Mouse (Mus musculus) lung, embryonic 14.5 days (tissue): Measurements from ENCODE around the gene Ddx39. TPM values are rescaled to one million over a fixed set of nuclear protein-coding genes. Genes with fewer than 3 reads are reported as not detected.

Experiments
- ATAC-seq: fragments of 200-750 bp; cut with Nextera tagmentation; 2 replicates; pipeline ENCODE4 v1.8.0; 2017; ENCODE audit warnings: mild to moderate bottlenecking, moderate TSS enrichment, moderate library complexity; ENCODE audit not compliant: insufficient read depth
- DNase-seq: peaks from one replicate; pipeline ENCODE4 v3.0.0-alpha.2; 2015
- H3K27ac ChIP-seq: fragments of 300-500 bp; sonication (generic); 2 replicates; pipeline ENCODE4 v1.5.1; 2014; ENCODE audit warnings: low read depth, mild to moderate bottlenecking, moderate library complexity
- H3K27me3 ChIP-seq: fragments of 300-500 bp; sonication (generic); 2 replicates; pipeline ENCODE4 v1.6.1; 2014; ENCODE audit warnings: low read length, control low read depth; ENCODE audit not compliant: insufficient read depth
- H3K36me3 ChIP-seq: fragments of 300-500 bp; sonication (generic); 2 replicates; pipeline ENCODE4 v1.6.1; 2014; ENCODE audit warnings: control low read depth; ENCODE audit not compliant: insufficient read depth
- H3K4me1 ChIP-seq: fragments of 300-500 bp; sonication (generic); 2 replicates; pipeline ENCODE4 v1.6.1; 2014; ENCODE audit warnings: antibody characterized with exemption, control low read depth; ENCODE audit not compliant: insufficient read depth
- H3K4me2 ChIP-seq: fragments of 300-500 bp; sonication (generic); 2 replicates; pipeline ENCODE4 v1.6.1; 2014; ENCODE audit warnings: mild to moderate bottlenecking
- H3K4me3 ChIP-seq: fragments of 300-500 bp; sonication (generic); 2 replicates; pipeline ENCODE4 v1.5.1; 2014; ENCODE audit warnings: low read depth, low read length
- H3K9ac ChIP-seq: fragments of 300-500 bp; sonication (generic); 2 replicates; pipeline ENCODE4 v1.6.1; 2014
- H3K9me3 ChIP-seq: fragments of 300-500 bp; sonication (generic); 2 replicates; pipeline ENCODE4 v1.6.1; 2016; ENCODE audit warnings: low read depth, low read length, control low read depth
- CTCF ChIP-seq: IDR thresholded peaks from 2 replicates; pipeline ENCODE4 v1.5.1; 2016; ENCODE audit warnings: antibody characterized with exemption, low read depth
- WGBS: fragments of 180-500 bp; shearing (Covaris S2); extraction: QIAGEN DNeasy Blood & Tissue Kit; methylation state at CpG from one replicate; pipeline ENCODE4 v1.1.7; 2014; 5-methylcytosine and 5-hydroxymethylcytosine counted together
- polyA plus RNA-seq: library from polyadenylated mRNA; unstranded; fragments of >200 nt; fragmentation: Nextera tagmentation; extraction: Ambion mirVana; gene quantifications from 2 replicates; pipeline ENCODE4 v1.2.1, GENCODE M21; 2014

Gene Ddx39
- polyA plus RNA-seq, 1 experiment from 2014 or later, result 199 TPM

DNA sequence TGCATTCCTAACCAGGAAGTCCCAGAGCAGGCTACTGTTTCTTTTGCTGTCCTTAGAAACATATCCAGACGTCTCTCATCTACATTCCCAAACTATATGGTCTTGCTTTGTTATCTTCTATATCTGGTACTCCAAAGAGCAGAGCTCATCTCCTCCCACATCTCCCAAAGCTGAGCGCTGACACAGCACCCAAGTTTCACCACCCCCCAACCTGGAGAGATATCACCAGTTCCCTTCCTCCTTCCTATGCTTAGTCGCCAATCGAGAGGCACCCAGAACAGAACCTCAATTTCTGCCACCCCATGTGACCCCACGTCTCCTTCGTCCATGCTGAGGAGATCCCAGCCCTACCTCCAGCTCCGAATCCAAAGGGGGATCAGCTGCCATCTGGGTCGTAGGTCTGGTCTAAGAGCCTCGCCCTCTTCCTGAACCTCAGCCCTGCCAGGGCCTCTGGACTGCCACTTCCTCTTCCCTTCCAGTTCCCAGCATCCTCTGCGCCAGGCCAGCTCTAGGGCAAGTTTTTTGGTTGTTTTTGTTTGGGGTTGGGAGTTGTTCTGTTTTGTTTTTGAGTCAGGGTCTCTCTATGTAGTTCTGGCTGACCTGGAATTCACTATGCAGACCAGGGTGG, 21.3 kb upstream of the Ddx39 start:
- Histone ChIP-seq H3K9me3 (no peaks in the 10 kb centered on the region), H3K36me3 (peaks cover 33% of the 10 kb centered on the region), H3K4me1 (peaks cover 11% of the 10 kb centered on the region; the same call in 1 of the 2 replicates), H3K4me2 (no peak overlapping the region), H3K9ac (no peak overlapping the region), H3K4me3 (no peak overlapping the region), H3K27ac (no peak overlapping the region), H3K27me3 (no peaks in the 10 kb centered on the region)
- no peak for TF ChIP-seq CTCF
- 71% methylated on average over 10 of the region's 10 CpGs for WGBS
- no peak for DNase-seq
- no peak for ATAC-seq

DNA sequence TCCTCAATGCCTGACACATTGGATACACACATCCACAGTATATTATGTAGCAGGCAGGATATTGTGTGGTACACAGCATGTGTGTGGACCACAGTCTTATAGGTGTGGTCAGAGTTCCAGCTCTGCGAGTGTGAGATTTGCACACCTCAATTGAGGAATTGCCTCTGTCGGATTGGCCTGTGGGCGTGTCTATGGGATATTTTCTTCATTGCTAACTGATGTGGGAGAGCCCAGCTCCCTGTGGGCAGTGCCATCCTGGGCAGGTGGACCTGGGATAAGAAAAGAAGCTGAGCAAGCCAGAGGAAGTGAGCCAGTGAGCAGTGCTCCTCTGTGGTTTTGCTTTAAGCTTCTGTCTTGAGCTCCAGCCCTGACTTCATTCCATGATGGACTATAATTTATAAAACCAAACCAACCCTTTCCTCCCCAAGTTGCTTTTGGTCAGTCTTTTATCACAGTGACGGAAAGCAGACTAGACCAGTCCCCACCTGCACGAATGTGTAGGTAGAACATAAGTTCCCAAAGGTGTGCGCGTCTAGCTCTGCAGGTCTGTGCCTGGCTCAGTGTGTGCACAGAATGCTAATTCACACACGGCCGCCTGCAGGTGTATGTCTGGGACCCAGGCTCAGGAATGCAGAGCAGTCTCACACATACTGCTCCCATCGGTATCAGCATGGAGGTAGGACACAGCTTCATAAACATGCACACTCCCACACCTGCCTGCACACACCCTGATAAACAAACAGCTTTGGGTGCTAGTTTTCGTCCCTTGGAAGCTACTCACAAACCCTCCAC, 20.4 kb upstream of the Ddx39 start:
- Histone ChIP-seq H3K9me3 (no peaks in the 10 kb centered on the region), H3K4me3 (no peak overlapping the region), H3K27ac (no peak overlapping the region), H3K4me1 (peaks cover 11% of the 10 kb centered on the region; the same call in 1 of the 2 replicates), H3K9ac (no peak overlapping the region), H3K36me3 (peaks cover 29% of the 10 kb centered on the region), H3K27me3 (no peaks in the 10 kb centered on the region), H3K4me2 (no peak overlapping the region)
- no peak for DNase-seq
- WGBS, result 74% methylated on average over 11 of the region's 11 CpGs
- no peak for ATAC-seq
- no peak for TF ChIP-seq CTCF

DNA sequence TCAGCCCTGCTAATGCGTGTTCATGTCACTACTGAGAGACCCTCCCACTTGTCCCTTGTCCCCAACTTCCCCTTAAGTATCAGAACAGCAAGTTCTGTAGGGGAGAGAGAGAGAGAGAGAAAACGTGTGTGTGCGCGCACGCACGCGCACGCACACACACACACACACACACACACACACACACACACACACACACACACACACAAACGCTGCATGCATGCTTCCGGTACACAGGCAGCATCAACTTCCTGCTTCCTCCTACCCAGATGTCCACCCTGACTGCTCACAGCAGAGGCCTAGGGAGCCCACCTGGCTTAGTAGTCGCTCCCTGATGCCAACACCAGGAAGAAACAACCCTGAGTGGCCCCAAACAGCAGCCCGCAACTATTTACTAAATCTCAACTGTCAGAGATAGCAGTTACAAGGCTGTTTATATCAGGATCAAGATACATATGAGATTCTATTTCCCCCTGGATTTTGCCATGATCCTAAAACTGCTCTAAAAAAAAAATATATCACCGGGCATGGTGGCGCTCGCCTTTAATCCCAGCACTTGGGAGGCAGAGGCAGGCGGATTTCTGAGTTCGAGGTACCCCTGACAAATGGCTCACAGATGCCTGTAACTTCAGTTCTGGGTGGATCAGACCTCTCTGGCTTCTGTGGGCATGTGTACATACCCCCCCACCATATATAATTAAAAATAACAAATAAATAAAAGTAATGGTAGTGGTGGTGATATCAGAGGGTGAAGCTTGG, 19.4 kb upstream of the Ddx39 start:
- no peaks in the 10 kb centered on the region for H3K9me3 ChIP-seq
- H3K27me3 ChIP-seq, result no peaks in the 10 kb centered on the region
- no peak overlapping the region for H3K9ac ChIP-seq
- H3K4me1 ChIP-seq, result peaks cover 11% of the 10 kb centered on the region; the same call in 1 of the 2 replicates
- ATAC-seq, result no peak
- H3K4me2 ChIP-seq, result no peak overlapping the region
- no peak overlapping the region for H3K4me3 ChIP-seq
- WGBS, result 73% methylated on average over 16 of the region's 17 CpGs
- peaks cover 22% of the 10 kb centered on the region for H3K36me3 ChIP-seq
- TF ChIP-seq CTCF, result no peak
- DNase-seq, result no peak
- H3K27ac ChIP-seq, result no peak overlapping the region

DNA sequence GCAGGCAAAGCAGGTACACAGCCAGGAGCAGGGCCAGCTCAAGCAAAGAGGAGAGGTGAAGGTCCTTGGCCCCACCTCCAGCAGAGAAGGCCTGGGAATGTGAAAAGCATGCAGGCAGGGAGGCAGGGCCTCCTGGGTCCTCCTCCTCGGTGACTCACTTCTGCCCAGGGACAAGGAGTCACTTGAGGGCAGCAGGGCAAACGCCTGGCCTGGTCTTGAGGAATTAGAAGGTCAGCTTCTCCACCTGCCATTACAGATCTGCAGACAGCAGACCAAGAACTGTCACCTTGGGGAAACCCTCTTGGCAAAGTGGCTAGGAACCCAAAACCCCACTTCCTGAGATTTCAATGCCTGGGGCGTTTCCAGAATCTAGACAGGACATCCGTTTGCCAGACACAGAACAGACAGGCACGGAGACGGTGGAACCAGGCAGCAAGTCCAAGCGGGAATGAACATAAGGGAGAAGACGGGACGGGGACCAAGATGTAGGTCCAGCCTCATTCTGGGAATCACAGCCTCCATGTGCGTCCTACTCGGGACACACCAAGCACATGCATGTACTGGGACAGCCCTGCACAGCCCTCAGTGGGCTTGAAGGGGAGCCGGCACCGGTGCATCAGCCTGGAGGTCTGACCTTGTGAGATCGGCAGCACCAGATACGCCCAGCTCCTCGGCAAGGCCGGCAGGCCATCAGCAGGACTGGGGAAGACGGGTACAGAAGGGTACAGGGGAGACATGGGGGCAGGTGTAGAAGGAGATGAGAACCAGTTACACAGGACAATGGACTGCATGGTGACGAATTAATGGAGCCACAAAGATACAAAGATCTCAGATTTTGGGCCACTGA, 17.4 kb upstream of the Ddx39 start:
- peak; percentile 39 for DNase-seq

DNA sequence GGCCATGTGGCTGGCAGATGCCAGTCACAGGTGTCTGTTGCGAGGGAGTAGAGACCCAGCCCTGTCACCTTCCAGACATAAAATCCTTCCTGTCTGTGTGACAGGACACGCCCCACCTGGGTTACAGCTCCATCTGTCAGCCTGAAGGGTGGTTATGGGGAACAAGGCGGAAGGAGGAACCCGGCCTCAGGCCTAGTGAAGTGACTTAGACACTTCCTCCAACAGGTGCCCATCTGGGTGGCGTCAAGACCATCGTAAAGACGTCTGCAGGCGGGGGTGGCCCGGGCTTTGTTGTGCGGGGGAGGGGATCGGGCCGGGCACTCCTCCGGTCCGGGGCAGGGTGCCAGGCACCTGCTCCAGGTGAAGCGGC, 16.7 kb upstream of the Ddx39 start:
- WGBS, result 4% methylated on average over 15 of the region's 15 CpGs
- Histone ChIP-seq H3K4me3 (peak overlapping the region; percentile 87), H3K36me3 (no peaks in the 10 kb centered on the region), H3K4me2 (peak overlapping the region; percentile 98), H3K9ac (peak overlapping the region; percentile 92), H3K27me3 (no peaks in the 10 kb centered on the region), H3K4me1 (peaks cover 11% of the 10 kb centered on the region; the same call in 1 of the 2 replicates), H3K27ac (peak overlapping the region; percentile 87), H3K9me3 (no peaks in the 10 kb centered on the region; the same call in 1 of the 2 replicates)
- TF ChIP-seq CTCF, result no peak
- DNase-seq (peak; percentile 37), ATAC-seq (peak; percentile 3)

More for the DNA sequence above, 17.4 kb upstream of the Ddx39 start:
- no peak for TF ChIP-seq CTCF
- Histone ChIP-seq H3K9me3 (no peaks in the 10 kb centered on the region; the same call in 1 of the 2 replicates), H3K36me3 (peaks cover 1% of the 10 kb centered on the region), H3K4me3 (peak overlapping the region; percentile 87), H3K27me3 (no peaks in the 10 kb centered on the region), H3K4me1 (peaks cover 11% of the 10 kb centered on the region; the same call in 1 of the 2 replicates), H3K4me2 (peak overlapping the region; percentile 98), H3K27ac (peak overlapping the region; percentile 58; the same call in 1 of the 2 replicates), H3K9ac (peak overlapping the region; percentile 92)
- 0 out of 2 replicates have a peak, but pooled peaks have one; percentile 0 for ATAC-seq
- WGBS, result 46% methylated on average over 19 of the region's 19 CpGs
